Mouse (Mus musculus): Measurements from ENCODE around the gene Nudcd3. TPM values are rescaled to one million over a fixed set of nuclear protein-coding genes. Genes with fewer than 3 reads are reported as not detected.

Gene Nudcd3
- polyA plus RNA-seq, 1 experiment: 36.9 TPM

DNA sequence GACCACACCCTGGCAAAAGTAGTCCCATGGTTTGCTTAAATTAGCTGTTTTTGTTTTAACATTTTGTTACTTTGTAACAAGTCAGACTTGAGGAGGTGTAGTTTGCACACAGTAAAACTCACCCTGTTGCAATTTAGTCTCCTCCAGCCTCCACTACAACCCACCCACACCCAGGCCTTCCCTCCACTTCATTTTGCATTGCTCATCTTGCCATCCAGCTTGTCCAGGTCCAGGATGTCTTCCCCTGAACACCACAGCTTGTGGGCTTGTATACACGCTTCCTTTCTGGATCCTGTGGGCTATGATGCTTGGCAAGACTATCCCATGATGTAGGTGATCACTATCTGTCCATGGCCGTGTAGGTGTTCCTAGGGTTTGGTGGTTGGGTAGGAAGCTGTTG lies 82.3 kb downstream of the Nudcd3 start:
- no peak for TF ChIP-seq GATA1 (IDR thresholded peaks at IDR 0.05; ENCODE audit: low read length)

- no peak for TF ChIP-seq GATA1 (IDR thresholded peaks at IDR 0.05; ENCODE audit: low read length)
Measured at GRCm38 (mm10) chr11:6111734-6112484, 88.3 kb downstream of the Nudcd3 start.

DNA sequence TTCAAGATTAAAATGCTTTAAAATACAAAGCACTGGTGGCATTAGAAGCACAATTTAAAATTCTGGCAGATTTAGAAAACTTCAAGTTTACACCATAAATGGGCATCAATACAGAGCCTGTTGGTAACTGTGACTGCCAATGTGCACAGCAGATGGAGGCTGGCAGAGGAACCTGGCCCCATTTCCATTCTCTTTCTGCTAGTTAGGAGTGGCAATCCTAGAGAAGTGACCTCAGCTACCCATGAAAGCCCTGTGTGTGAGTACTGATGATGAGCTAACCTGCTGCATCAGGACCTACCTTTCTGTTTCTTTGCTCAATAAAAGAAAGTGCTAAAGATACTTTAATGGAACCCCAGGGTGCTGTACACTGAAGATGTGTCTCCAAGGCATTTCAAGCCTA lies 90.2 kb downstream of the Nudcd3 start:
- TF ChIP-seq GATA1 (IDR thresholded peaks at IDR 0.05; ENCODE audit: low read length): no peak

DNA sequence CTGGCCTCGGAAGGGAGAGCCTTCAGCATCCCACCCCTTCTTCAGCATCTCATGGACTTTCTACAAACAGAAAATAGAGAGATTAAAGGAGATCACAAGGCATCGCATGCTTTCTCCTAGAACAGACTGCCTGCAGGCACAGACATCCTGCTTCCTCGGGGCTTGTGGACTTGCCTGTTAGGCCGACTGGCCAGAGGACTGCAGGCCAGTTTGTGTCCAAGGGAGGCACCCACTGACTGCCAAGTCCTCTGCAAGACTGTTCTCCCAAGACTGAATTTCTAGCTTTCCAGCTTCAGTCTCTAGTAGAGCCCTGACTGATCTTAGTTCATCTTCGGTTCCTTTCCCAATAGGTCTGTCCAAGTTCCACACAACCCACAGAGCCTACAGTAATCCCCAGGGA lies 91.9 kb downstream of the Nudcd3 start:
- no peak for TF ChIP-seq GATA1 (IDR thresholded peaks at IDR 0.05; ENCODE audit: low read length)

DNA sequence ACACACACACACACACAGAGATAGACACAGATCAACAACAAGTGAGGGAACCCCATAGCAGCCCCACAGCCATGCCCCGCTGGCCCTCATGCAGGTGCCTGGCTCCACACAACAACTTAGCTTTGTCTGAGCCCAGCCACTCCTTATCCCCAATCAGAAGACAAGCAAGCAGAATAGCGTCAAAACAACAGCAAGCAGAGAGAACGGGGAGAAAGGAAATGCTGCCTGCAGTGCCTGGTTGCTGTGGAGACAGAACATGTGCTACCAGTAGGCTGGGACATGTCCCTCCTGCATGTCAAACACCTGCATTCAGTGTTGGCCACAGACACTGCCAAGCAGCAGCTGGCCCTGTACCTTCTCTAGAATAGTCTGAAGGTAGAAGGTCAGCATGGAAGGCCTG lies 92.5 kb downstream of the Nudcd3 start:
- TF ChIP-seq GATA1 (IDR thresholded peaks at IDR 0.05; ENCODE audit: low read length): no peak

GRCm38 (mm10) chr11:6104734-6105133 lies 95.5 kb downstream of the Nudcd3 start:
- TF ChIP-seq GATA1 (IDR thresholded peaks at IDR 0.05; ENCODE audit: low read length): no peak

DNA sequence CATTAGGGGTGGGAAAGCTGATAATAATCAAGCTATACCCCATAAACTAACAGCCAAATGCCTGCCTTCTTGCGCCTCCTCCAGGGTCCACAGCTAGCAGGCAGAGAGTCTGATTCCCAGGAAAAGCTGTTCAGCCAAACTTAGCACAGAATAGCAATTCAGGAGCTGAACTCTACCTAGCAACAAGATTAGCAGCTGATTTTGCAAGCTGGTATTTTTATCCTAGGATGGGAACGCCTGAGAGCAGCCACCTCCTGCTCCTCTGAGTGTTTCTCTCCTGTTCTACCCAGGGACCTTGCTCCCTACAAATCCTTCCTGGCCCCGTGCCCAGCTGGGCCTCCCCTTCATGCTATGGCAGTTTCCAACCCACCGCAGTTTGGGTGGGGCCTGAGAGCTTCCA lies 113.2 kb downstream of the Nudcd3 start:
- no peak for TF ChIP-seq GATA1 (IDR thresholded peaks at IDR 0.05; ENCODE audit: low read length)

- TF ChIP-seq GATA1 (IDR thresholded peaks at IDR 0.05; ENCODE audit: low read length): no peak
Measured at GRCm38 (mm10) chr11:6078737-6079136, 121.5 kb downstream of the Nudcd3 start.

- no peak for TF ChIP-seq GATA1 (IDR thresholded peaks at IDR 0.05; ENCODE audit: low read length)
Measured at GRCm38 (mm10) chr11:6075618-6076066, 124.6 kb downstream of the Nudcd3 start.

- no peak for TF ChIP-seq GATA1 (IDR thresholded peaks at IDR 0.05; ENCODE audit: low read length)
Measured at GRCm38 (mm10) chr11:6068181-6068957, 131.8 kb downstream of the Nudcd3 start.

- no peak for TF ChIP-seq GATA1 (IDR thresholded peaks at IDR 0.05; ENCODE audit: low read length)
Measured at GRCm38 (mm10) chr11:6067160-6067559, 133.1 kb downstream of the Nudcd3 start.

GRCm38 (mm10) chr11:6066176-6066575 lies 134.0 kb downstream of the Nudcd3 start, which contains the start of gene Camk2b:
Gene Camk2b, minus strand, starts transcription at chr11:6066362.
- no peak for TF ChIP-seq GATA1 (IDR thresholded peaks at IDR 0.05; ENCODE audit: low read length)

- TF ChIP-seq GATA1 (IDR thresholded peaks at IDR 0.05; ENCODE audit: low read length): no peak
Measured at GRCm38 (mm10) chr11:6065551-6066121, 134.6 kb downstream of the Nudcd3 start.

DNA sequence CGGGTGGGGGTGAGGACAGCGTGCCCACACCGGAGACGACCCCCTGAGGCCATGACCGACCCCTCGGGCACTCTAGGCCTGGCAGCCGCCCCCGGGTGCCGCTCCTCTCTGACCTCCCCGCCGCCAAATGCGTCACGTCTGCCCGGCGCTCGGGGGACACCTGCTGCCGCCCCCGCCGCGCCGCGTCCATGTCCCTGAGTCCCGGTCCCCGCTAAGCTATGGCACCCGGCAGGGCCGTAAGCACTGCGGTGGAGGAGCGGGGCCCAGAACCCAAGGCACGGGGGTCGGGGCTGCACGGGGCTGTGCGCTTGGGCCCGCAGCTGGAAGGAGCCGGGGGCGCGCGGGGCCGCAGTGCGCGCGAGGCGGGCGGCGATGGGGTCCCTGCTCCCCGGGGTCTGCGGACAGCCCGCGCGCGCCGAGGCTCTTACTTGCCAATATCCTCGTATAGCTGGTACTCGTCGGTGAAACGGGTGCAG lies 135.1 kb downstream of the Nudcd3 start:
- TF ChIP-seq GATA1 (IDR thresholded peaks at IDR 0.05; ENCODE audit: low read length): no peak

DNA sequence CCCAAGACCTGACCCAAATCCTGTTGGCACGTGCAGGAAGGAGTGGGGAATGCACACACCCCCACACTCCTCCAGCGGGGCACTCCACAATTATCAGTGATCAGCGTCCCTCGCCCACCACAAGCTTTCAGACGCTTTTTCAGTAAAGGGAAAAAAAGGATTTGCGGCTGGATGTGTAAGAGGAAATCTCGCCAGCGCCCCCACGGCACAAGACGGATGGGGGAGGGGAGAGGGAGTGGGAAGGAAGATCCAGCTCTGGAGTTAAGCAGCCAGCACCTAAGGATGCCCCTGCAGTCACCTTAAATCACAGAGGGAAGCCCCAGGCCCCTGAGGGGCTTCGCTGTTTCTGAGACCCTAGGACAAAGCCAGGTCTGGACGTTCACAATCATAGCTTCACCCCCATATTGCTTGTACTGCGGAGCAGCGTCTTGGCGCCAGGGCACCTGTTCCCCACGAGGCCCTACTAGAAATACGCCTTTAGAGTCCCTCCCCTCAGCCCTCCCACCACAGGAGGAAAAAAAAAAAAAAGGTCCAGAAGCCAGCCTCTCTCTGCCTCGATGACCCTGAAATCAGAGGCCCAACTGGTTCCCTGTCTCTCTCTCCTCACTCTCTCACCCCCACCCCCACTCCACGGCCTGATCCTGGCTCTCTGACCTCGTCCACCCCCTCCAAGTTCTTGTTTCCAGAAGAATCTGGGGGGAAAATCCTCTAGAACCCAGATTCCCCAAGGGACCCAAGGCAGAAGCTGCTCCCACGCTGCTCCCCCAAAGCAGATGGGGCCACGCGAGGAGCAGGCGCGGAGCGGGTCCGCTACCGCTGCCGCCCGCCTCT lies 135.8 kb downstream of the Nudcd3 start:
- no peak for TF ChIP-seq GATA1 (IDR thresholded peaks at IDR 0.05; ENCODE audit: low read length)

Measured in G1E-ER4 (cell line).